Mouse (Mus musculus): Measurements from ENCODE around the gene Cpn1.

The Cpn1 gene

DNA sequence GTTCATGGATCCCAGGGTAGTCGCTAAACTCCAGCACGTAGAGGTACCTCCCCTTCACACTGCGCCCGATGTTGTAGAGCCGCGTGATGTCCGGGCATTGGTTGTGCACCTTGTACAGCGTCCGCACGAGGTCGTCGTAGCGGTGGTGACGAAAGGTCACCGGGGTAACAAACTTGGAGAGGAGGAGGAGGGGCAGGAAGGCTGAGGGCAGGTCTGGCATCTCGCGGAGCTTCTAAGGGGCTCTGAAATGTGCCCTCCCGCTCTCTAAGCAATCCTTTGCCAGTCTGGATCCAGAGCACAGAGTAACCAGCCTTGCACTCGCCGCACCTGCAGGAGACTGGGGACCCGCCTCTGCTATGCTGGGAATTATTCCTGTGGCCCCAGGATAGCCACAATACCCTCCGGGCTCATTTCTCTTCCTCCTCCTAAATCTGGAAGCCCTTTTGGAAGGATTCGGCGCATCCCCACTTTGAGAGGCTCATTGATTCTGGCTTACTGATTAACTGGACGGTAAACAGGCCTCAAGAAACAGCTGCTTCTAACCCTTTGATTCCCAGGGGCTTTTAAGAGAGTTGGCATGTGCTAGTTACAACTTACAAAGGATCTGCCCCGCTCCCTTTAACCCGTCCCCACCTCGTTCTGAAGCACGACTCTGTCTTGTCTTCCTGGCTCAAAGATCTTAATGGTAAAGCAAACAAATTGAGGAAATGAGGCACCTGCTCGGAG is at the start of gene Cpn1:
Cpn1 (minus strand) TSS at position 488 of the 726 bp plus-strand sequence.
- peak; percentile 28 for DNase-seq (ENCODE audit: extremely low spot score, low spot score)

DNA sequence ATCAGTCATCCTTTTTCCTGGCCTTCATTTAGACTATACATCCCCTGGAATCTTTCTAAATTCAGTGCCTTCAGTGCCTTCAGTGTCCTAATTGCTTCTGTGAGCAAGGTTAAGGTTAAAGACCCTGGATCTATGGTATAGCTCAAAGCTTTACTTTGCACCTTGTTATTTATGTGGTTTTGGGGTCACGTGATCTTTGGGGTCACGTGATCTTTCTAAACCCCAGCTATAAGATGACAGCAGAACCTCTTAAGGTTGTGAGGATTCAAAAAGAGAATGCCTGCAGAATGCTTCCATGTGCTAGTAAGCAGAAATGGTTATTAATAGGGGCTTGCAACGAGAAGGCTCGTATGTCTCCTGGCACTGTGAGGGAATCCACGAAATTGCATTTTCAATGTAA is 47.0 kb upstream of the Cpn1 start:
- DNase-seq (ENCODE audit: extremely low spot score, low spot score), result no peak

DNA sequence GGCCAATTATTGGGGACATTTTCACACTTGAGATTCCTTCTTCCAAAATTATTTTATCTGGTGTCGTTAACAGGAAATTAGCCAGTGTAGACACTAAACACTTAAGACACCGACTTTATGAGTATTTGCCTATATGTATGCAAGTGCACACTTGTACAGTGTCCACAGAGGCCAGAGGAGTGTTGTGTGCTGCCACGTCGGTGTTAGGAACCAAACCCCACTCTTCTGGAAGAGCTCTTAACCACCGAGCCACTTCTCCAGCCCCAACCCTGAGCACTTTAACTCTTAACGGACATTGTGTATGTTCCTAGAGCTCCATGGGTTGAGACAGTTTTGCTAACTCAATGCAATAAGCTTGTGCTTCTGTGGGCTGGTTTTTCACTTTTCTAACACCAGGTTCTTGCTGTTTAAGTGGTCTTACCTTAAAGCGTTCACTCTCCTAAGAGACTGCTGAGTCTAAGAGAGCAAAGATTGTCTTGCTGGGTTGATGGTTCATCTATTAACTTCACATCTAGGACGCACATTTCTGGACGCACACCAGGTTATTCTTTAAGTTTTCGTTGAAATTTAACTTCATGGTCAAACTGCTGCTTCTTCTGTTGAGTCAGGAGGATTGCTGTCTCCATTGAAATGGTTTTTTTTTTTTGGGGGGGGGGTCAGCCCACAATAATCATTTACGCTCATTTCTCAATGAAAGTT is 45.8 kb upstream of the Cpn1 start:
- DNase-seq (ENCODE audit: extremely low spot score, low spot score), result no peak

DNA sequence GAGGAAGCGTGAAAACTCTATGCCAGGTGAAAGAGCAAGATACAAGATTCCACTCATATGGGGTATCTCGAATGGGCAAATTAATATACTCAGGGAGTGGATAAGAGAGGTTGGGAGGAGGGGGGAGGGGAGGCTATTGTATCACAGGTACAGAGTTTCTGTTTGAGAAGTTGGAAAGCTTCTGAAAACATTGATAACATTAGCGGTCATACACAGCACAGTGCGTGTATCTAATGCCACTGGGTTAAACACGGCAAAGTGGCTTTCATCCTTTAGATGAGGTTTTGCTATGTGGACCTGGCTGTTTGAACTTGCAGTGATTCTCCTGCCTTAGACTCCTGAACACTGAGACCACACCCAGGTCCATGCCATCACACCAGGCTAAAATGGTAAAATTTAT is 43.7 kb upstream of the Cpn1 start:
- DNase-seq (ENCODE audit: extremely low spot score, low spot score), result no peak

DNA sequence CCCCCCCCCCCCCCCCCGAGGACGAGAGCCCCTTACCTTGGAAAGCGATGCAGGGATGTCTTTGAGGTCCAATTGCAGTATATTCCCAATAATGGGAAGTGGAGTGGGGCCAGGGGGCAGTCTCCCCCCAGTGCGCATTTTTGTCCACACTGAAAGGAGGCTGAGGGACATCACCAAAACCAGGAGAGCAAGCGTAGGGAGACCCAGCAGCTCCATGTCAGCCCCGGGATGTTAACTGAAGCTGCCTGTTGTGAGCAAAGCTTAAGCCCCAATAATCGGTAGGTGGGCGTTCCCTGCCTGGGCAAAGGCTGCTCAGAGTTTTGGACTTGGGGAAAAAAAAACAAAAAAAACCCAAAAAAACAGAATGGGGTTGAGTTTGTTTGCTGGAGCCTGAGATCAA is 42.6 kb upstream of the Cpn1 start, which contains the start of gene Cyp2c23:
Cyp2c23 (minus strand) TSS at position 237 of the 400 bp plus-strand sequence.
- DNase-seq (ENCODE audit: extremely low spot score, low spot score), result no peak

DNA sequence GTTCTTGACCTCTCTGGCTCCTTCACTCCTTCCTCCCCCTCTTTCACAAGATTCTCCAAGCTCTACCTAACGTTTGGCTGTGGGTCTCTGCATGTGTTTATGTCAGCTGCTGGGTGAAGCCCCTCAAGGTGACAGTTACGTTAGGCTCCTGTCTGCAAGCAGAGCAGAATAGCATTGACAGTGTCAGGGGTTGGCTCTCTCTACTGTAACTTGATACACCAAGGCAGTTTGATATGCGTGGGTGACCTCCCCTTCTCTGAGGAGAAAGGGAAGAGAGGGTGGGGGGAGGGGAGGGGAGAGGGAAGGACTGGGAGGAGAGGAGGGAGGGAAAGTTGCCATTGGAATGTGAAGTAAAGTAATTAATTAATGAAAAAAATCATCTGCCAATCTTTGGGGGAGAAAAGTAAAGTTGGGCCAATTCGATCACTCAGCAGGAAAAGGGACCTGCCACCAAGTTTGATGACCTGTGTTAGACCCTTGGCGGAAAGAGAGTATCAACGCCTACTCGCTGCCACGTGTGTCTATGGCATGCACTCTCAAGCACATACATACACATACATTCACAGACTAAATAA is 40.7 kb upstream of the Cpn1 start:
- no peak for DNase-seq (ENCODE audit: extremely low spot score, low spot score)

DNA sequence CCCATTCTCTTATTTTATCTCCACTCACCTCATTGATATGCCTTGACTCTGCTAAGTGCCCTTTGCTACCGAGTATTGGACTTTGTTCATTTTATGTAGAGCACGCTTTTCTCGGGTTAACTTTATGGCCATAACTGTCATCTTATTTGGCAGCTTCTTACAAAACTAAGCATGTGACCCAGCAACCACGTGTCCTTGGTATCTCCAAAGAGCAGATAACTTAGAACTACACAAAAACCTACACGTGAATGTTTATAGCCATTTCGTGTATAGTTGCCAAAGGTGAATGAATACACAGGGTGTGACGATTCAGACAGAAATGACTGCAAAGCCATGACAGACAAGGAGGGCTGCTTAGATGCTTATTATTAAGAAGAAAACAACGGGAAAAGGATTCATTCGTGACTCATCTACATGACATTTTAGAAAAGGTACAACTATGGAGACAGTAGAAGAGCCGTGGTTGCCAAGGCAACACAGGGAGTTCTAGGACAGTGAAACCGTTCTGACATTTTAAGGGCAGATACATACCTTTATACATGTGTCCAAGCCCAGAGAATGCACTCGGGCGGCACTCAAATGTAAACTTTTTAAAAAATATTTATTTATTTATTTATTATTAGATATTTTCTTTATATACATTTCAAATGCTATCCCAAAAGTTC is 38.7 kb upstream of the Cpn1 start:
- no peak for DNase-seq (ENCODE audit: extremely low spot score, low spot score)

DNA sequence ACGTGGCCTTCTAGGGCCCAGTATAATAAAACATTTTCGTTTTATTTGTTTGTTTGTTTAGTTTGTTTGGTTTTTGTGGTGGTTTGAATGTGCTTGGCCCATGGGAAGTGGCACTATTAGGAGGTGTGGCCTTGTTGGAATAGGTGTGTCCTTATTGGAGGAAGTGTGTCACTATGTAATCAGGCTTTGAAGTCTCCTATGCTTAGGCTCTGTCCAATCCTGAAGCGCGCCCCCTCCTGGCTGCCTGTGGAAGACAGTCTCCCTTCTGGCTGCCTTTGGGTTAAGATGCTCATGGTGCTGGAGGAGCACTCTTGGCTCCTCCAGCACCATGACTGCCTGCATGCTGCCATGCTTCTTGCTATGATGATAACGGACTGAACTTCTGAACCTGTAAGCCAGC is 36.7 kb upstream of the Cpn1 start:
- DNase-seq (ENCODE audit: extremely low spot score, low spot score), result no peak

DNA sequence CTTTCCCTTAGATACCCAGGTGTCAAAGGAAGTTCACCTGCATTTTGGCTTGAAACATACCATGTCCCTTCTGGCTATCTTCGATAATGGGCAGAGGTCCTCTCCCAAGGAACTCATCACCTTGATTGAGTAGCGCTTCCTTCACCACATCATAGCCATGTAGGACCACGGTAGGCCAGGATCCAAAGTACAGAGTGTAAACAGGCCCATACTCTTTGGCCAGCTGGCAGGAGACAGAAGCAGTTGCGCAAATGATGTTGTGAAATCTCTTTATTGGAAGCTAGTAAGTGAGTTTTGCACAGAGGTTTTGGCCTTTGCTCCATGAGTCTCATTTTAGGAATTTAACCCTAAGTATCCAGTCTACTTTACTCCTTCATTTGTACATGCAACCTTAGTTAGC is 35.1 kb upstream of the Cpn1 start:
- DNase-seq (ENCODE audit: extremely low spot score, low spot score), result no peak

DNA sequence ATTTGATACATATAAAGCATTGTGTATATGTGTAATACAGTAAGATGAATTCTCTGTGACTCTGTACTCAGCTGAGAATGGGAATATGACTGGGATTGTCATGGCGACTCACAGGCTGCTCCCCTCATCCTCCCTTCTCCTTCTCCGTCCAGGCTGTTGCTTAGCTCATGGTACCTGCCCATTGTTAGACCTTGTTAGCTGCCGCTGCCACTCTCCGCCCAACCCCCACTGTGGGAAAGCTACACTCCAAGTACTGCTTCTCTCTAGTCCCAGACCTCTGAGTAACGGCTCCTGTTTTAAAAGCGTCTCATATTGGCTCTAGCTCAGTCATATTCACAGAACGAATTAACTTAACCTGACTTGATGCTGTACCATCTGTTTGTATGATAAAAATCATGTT is 33.4 kb upstream of the Cpn1 start:
- DNase-seq (ENCODE audit: extremely low spot score, low spot score), result no peak

DNA sequence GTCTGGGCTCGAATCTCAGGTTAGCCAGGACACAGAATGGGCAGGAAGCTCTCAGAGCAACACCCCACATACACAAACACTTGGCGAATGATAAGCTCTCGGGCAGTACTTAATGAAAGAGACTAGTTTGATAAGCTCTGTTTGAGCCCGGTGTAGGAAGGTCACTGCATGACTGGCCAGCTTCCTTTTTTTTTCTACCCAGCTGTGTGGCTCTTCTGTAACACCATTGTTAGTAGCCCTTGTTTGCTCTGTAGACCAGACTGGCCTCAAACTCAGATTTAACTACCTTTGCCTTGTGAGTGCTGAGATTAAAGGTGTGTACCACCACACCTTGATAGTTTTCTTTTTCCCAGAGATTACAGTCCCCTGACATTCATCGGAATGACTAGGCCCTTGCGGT is 27.5 kb upstream of the Cpn1 start:
- no peak for DNase-seq (ENCODE audit: extremely low spot score, low spot score)

DNA sequence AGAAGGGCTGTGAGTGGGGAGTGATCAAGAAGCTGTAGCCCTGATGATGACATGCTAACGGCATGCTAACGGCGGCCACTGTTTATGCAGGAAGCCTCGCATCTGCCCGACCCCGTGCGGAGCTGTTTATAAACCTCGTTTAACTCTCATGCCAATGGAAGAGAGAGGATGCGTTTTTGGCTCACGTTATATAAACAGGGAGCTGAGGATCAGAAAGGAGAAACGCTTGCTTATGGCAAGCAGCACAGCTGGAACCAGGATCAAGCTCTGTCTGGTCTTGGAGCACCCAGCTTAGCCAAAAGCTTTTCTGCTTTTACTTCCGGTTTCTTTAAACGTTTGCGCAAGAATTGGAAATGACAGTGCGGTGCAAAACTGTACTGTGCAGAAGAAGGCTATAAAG is 22.4 kb upstream of the Cpn1 start:
- no peak for DNase-seq (ENCODE audit: extremely low spot score, low spot score)

DNA sequence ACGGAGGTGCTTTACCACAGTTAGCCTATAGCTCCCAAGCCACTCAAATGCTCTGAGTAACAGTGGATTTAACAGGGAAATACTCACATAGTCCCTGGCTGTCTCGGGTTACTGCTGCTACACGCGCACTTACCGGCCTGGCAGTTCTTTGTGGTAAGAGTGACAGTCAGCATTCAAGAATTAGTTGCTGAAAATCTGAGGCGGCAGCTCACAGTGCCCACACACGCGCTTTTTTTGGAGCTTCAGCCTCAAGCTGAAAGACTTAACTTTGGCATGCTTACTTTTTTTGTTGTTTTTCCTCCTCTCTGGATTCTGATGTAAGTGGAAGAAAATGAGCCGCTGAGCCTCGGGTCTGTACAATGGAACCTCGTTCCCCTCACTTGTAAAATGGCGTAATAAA is 20.8 kb upstream of the Cpn1 start:
- no peak for DNase-seq (ENCODE audit: extremely low spot score, low spot score)

DNA sequence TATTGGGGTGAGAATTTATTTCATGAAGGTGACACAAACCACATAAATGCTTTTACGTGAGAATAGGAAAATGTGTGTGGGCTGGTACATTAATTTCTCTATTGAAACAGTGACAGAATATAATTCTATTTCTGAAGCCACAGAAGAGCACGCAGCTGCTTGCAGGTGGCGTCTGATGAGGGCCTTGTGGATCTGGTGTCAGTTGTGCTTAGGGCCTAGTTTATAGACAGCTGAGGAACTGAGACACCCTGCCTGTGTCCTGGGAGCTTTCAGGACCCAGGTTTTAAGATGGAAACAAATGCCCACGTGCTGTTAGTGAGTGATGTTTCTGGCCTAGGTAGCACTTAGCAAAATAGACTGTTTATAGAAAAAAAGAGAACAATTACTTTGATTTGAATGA is 18.7 kb upstream of the Cpn1 start:
- no peak for DNase-seq (ENCODE audit: extremely low spot score, low spot score)

DNA sequence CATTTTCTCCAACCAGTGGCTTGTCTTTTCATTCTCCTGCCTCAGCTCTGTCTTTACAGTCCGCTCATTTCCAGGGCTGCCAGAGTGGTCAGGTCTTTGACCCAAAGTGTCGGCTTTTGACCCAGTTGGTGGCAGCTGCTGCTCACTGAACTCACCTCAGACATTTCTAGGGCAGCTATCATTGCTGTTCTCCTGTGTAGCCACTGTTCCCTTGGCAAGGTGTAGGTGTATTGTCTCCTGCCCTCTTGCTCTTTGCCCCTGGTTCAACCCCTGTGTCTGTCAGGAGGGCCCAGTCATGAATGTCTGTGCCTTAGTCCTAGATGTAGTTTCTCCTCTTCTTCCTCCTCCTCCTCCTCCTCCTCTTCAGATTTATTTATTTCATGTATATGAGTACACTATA is 17.9 kb upstream of the Cpn1 start:
- no peak for DNase-seq (ENCODE audit: extremely low spot score, low spot score)

DNA sequence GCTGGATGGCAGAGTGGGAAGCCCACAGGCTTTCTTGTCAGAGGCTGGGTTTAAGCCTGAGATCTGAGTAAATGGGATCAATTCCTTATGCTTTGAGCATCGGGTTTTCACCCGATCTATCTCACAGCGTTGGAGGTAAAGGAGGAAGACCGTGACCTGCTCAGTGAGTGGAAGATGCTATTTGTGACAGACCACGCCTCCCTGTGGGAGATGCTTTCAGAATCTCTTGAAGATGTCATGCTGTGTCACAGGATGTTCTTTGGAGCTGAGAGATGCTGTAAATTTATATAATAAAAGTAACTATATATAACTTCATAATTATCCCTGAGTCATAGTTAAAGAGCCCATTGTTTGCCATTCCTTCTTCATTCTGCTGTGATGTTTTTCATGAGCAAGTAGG is 14.4 kb upstream of the Cpn1 start:
- no peak for DNase-seq (ENCODE audit: extremely low spot score, low spot score)

DNA sequence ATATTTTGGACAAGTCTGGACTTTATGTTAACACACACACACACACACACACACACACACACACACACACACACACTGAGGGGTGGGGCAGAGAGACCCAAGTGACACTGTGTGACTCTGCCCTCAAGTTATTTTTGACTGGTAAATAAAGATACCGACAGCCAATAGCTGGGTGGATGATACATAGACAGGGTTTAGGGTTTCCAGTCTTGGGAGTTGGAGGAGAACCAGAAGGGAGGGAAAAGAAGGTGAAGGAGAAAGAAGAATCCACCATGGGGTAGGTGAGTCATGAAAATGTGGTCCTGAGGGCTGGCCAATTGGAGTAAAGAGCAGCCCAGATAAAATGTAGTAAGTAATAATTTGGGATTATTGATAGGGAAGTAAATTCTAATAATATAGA is 13.7 kb upstream of the Cpn1 start:
- DNase-seq (ENCODE audit: extremely low spot score, low spot score), result no peak

DNA sequence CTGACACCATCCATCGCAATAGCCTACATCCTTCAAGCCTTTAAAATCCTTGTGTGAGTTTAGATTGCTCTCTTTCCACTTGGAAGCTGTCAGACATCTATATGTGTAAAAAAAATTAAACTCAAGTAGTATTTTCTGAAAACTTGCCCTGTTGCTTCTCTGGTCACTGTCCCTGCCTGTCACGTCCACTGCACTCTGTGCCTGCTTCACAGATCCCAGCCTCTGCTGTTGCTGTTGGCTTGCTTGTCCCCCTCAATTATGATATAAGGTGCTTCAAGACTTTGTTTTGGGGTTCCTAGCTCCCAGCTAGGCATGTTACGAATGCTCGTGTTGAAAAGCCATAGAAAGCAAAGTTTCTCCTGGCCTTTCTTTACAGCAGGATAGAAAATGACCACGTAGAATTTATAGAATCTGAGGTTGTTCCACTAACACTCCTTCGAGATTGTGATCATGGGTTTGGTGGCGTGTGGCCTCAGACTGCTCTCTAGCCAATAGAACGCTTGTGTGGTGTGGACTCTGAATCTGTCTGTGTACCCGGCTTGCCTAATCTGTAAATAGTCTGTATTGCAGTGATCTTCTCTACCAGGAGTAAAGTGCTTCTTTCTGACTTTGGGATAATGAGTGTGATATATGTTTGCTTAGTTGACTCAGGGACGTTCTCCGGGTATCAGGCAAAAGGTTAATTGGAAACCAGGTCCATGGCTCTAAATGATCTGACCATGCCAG is 12.6 kb upstream of the Cpn1 start:
- DNase-seq (ENCODE audit: extremely low spot score, low spot score), result no peak

DNA sequence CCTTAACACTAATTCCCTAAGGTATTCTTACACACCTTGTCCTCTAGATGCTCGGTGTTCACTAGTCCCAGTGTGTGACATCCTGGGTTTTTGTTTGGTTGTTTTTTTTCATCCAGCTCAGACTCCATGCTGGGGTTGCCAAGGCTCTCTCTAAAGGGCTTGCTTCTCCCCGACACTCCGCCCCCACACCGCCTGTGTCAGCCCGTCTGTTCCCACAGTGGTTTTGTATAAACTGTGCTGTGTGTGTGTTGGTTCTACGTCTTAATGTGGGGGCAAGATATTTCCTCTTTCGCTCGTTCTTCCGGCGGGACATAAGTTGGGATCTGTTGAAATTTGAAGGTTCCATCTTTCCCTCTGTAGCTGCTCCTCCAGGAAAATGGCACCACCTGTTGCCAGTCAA is 11.7 kb upstream of the Cpn1 start:
- no peak for DNase-seq (ENCODE audit: extremely low spot score, low spot score)

DNA sequence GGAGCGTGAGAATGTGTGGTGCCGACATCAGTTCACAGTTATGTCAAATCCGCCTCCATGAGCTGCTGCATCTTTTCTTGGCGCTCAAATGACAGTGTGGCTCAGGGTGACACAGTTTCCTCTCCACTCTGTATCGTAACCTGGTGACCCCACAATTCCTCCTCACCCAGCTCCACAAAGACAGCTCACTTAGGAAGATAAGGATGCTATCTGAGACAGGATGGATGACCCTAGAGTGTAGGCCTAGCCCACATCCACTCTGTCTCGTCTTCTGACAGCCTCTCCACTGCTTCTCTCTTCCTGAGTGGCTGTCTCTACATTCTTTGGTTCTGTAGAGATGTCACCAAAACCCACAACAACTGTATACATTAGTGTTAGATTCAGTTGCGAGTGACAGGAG is 9.1 kb upstream of the Cpn1 start:
- DNase-seq (ENCODE audit: extremely low spot score, low spot score), result no peak

DNA sequence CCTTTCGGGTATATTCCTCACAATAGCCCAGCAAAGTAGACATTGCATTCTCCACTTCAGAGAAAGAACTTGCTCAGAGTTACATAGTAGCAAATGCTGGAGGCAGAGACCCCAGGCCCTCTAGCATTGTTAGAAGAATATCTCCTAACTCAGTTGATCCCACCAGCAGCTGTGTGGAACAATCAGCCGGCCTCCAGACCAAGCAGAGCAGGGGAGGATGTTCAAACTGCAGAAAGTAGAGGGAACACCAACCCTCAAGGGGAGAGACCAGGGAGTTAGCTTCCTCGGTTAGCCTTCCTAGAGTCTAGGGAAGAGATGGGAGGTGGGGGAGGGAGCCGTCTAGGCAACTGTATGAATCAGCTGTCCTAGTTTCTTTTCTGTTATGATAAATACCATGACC is 6.1 kb upstream of the Cpn1 start:
- no peak for DNase-seq (ENCODE audit: extremely low spot score, low spot score)

DNA sequence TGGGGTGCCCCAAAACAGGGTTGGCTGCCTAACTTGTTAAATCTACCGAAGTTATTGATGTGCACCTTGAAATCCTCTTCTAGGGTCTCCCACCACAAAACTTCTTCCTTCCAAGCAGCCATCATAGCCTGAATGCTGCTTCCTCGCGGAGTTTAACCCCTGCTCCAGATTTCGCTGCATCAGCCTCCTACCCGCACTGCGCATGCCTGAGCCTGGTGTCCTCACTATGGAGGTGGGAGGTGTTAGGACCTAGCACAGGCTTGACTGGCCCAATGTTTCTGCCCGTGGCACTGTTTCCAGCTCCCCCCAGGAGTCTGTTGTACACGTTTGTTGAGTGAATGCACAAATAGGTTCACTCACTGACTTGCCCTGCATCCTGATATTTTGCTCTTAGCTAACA is 4.0 kb upstream of the Cpn1 start:
- DNase-seq (ENCODE audit: extremely low spot score, low spot score), result no peak
